Mouse (Mus musculus) kidney, postnatal 0 days (tissue): ENCODE results near the gene Thap8. TPM values are rescaled to one million over a fixed set of nuclear protein-coding genes. Genes with fewer than 3 reads are reported as not detected.
"Not testable (repeated sequence)": the region's sequence is repeated elsewhere in the genome, so short reads cannot be mapped to it uniquely, and the experiment has no call there.

Source experiments
- ATAC-seq: fragments of 200-750 bp; cut with Nextera tagmentation; replicated peaks from 2 replicates; pipeline ENCODE4 v1.8.0; 2017; ENCODE audit warnings: low read depth, moderate number of reproducible peaks, moderate TSS enrichment, moderate library complexity; ENCODE audit not compliant: low FRiP score
- DNase-seq: peaks from one replicate; pipeline ENCODE4 v3.0.0-alpha.2; 2016; ENCODE audit warnings: low spot score
- H3K27ac ChIP-seq: fragments of 300-500 bp; sonication (generic); 2 replicates; pipeline ENCODE4 v1.5.1; 2014; ENCODE audit warnings: mild to moderate bottlenecking
- H3K27me3 ChIP-seq: fragments of 300-500 bp; sonication (generic); 2 replicates; pipeline ENCODE4 v1.6.1; 2014; ENCODE audit warnings: low read length, mixed read lengths; ENCODE audit not compliant: insufficient read depth
- H3K36me3 ChIP-seq: fragments of 300-500 bp; sonication (generic); 2 replicates; pipeline ENCODE4 v1.6.1; 2014; ENCODE audit warnings: low read length, mixed read lengths; ENCODE audit not compliant: insufficient read depth
- H3K4me1 ChIP-seq: fragments of 300-500 bp; sonication (generic); replicated peaks from 2 replicates; pipeline ENCODE4 v1.6.1; 2014; ENCODE audit warnings: antibody characterized with exemption, low read length, mixed read lengths; ENCODE audit not compliant: insufficient read depth
- H3K4me2 ChIP-seq: fragments of 300-500 bp; sonication (generic); 2 replicates; pipeline ENCODE4 v1.6.1; 2014; ENCODE audit warnings: mild to moderate bottlenecking, low read length, moderate library complexity, mixed read lengths
- H3K4me3 ChIP-seq: fragments of 300-500 bp; sonication (generic); replicated peaks from 2 replicates; pipeline ENCODE4 v1.5.1; 2014; ENCODE audit warnings: low read depth, low read length
- H3K9ac ChIP-seq: fragments of 300-500 bp; sonication (generic); 2 replicates; pipeline ENCODE4 v1.6.1; 2014; ENCODE audit warnings: low read depth, low read length
- H3K9me3 ChIP-seq: fragments of 300-500 bp; sonication (generic); replicated peaks from 2 replicates; pipeline ENCODE4 v1.6.1; 2016; ENCODE audit warnings: low read length, inconsistent platforms, mixed read lengths
- CTCF ChIP-seq: IDR thresholded peaks from 2 replicates; pipeline ENCODE4 v1.5.1; 2016; ENCODE audit warnings: antibody characterized with exemption, low read depth, mild to moderate bottlenecking, moderate library complexity
- WGBS: fragments of 180-500 bp; shearing (Covaris S2); extraction: QIAGEN DNeasy Blood & Tissue Kit; methylation state at CpG from one replicate; pipeline ENCODE4 v1.1.7; 2014; 5-methylcytosine and 5-hydroxymethylcytosine counted together
- polyA plus RNA-seq: library from polyadenylated mRNA; unstranded; fragments of >200 nt; fragmentation: Nextera tagmentation; extraction: Ambion mirVana; gene quantifications from 2 replicates; pipeline ENCODE4 v1.2.1, GENCODE M21; 2015

Thap8 gene
- polyA plus RNA-seq, 1 experiment from 2014 or later = 0.11 TPM

DNA sequence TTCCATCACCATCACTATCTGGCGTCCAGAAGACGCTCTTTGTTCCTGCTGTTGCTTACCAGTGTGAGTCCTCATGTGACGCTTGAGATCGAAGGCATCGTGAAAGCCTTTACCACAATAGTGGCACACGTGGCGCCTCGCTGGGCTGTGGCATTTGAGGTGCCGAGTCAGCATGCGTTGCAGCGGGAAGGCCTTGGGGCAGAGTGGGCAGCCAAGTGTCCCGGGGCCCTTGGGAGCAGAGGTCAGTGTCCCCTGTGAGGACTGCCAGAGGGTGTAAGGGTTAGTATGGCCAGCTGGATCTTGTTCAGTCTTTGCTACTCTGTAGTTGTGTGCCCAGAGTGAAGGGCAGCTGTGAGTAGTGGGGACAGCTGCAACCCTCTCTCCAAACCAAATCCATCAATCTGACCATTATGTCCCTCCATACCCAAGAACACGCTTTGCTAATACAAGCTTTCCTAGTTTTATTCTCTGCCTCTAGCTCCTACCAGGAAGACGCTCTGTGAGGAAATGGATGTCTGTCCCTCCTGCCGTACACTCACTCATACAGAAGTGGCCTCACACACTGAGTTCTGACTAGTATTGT, 45.5 kb upstream of the Thap8 start:
- no peak for ATAC-seq
- H3K27ac ChIP-seq = no peak overlapping the region
- H3K27me3 ChIP-seq = no peaks in the 10 kb centered on the region
- H3K9me3 ChIP-seq = no peaks in the 10 kb centered on the region
- H3K9ac ChIP-seq = no peak overlapping the region
- TF ChIP-seq CTCF = no peak
- 83% methylated on average over 15 of the region's 15 CpGs for WGBS
- no peak overlapping the region for H3K4me2 ChIP-seq
- 0 out of 2 replicates have a peak, but pooled peaks cover 4% of the 10 kb centered on the region for H3K36me3 ChIP-seq
- no peak overlapping the region for H3K4me3 ChIP-seq
- peaks cover 10% of the 10 kb centered on the region for H3K4me1 ChIP-seq
- no peak for DNase-seq

DNA sequence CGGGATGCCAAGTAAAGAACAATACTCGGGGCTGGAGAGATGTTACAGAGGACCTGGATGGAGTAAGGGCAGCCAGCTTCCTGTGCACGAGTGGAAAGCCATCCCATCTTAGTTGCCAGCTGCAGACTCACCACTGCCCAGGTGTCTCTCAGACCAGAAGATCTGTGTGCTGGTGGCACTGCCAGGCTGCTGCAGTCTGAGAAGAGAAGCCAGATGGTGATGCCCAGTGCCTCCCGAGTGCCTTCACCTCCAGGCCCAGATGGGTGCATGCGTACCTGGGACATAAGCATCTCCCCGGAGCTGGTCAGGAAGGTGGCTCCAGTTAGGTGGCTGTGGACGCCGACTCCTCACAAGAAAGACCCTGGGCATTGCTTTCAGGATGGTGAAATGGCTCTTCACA, 44.8 kb upstream of the Thap8 start:
- ATAC-seq = no peak
- no peak for DNase-seq
- Histone ChIP-seq H3K27ac (no peak overlapping the region), H3K9me3 (no peaks in the 10 kb centered on the region), H3K4me3 (no peak overlapping the region), H3K4me1 (peaks cover 10% of the 10 kb centered on the region), H3K36me3 (0 out of 2 replicates have a peak, but pooled peaks cover 4% of the 10 kb centered on the region), H3K27me3 (no peaks in the 10 kb centered on the region), H3K9ac (no peak overlapping the region), H3K4me2 (no peak overlapping the region)
- 84% methylated on average over 8 of the region's 8 CpGs for WGBS
- no peak for TF ChIP-seq CTCF

DNA sequence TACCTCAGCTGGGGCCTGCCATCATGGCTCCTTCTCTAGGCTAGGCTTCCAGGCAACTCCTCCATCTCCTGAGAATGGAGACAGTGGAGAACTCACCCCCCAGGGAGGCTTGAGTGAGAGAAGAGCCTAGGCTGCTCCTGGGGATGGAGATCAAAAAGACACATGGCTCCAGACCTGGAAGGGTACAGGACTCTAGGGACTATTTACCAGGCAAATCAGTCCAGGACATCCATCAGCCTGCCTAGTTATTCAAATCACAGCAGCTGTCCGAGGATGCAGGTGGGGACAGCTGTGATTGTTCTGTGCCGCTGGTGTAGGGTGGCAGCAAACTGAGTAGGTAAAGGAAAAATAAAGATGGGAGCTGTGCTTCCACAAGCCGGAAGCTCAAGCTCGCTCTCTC, 44.3 kb upstream of the Thap8 start, which contains the start of gene Ovol3:
Ovol3 (minus strand) TSS at position 101 of the 400 bp plus-strand sequence.
- no peak within 1 kb of the TSS for H3K4me3 ChIP-seq
- H3K4me2 ChIP-seq = no peak within 1 kb of the TSS
- H3K9ac ChIP-seq = no peak within 1 kb of the TSS
- TF ChIP-seq CTCF = no peak
- H3K4me1 ChIP-seq = peaks cover 10% of the 10 kb centered on the region
- 0 out of 2 replicates have a peak, but pooled peaks cover 4% of the 10 kb centered on the region for H3K36me3 ChIP-seq
- DNase-seq = no peak
- H3K27ac ChIP-seq = no peak within 1 kb of the TSS
- WGBS = 84% methylated on average over 4 of the region's 4 CpGs
- H3K9me3 ChIP-seq = no peaks in the 10 kb centered on the region
- H3K27me3 ChIP-seq = no peaks in the 10 kb centered on the region
- ATAC-seq = no peak

DNA sequence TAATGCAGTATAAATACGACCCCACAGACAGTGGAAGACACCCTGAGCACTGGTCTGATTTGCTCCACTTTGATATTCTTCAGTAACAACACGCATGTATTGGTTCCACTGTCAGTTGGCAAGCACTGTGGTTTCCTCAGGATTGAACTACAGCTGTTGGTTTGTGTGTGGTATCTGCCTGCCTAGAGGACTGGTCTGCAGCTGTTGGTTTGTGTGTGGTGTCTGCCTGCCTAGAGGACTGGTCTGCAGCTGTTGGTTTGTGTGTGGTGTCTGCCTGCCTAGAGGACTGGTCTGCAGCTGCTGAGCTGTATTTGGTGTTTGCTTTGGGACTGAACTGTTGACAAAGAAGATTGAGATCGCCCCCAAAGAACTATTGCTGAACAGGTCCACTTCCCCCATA, 42.5 kb upstream of the Thap8 start:
- H3K27me3 ChIP-seq, H3K4me2 ChIP-seq, ATAC-seq, H3K9me3 ChIP-seq, DNase-seq, H3K27ac ChIP-seq, H3K9ac ChIP-seq, H3K4me3 ChIP-seq, H3K36me3 ChIP-seq, H3K4me1 ChIP-seq: not testable (repeated sequence)
- WGBS = 88% methylated on average over 3 of the region's 3 CpGs

DNA sequence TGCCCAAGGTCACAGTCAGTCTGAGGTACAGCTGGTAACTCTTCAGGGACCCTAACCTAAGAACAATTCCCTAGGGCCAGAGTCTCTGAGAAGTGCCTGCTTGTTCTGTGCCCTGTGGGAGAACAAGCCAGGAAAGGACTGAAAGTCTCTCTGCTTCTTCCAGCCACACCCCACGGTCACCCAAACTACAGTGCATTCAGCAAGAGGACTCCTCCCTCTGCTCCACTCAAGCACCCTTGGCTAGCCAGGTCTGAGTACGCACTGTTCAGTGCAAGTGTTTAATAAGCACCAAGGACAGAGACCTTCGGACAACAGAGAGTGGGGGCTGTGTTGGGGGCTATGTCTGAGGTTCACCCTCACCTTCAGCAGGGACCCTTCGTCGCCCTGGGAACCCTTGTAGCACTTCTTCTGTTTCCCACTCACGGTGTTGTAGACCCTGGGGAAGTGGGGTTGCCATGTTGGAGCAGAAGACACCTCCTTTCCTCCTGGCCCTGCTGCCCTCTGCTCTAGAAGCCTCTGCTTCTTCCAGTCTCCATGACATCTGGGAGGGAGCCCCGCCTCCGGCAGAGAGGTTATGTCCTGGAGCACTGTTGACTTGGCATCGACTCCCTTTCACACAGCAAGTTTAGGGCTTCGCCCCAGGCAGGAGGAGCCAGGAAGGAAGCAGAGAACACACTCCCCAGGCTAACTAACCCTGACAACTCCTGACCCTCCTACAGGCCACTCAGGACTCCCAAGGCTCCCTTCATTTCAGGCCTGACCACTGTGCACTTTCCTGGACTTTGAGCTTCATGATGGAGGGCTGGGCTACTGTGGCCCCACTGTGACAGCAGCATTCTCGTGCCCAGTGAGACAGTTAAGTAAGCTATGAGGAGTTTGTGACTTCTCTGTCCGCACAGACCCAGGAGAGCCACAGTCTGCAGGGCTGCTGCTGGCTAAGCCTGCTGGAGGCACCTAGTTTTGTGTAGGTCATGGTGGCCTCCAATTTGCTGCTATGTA, 27.6 kb upstream of the Thap8 start:
- DNase-seq (peak; percentile 1), ATAC-seq (peak; percentile 49; the same call in 1 of the 2 replicates)
- Histone ChIP-seq H3K4me1 (no peaks in the 10 kb centered on the region), H3K4me2 (no peak overlapping the region), H3K27me3 (no peaks in the 10 kb centered on the region), H3K9me3 (no peaks in the 10 kb centered on the region), H3K9ac (no peak overlapping the region), H3K4me3 (no peak overlapping the region), H3K27ac (no peak overlapping the region), H3K36me3 (0 out of 2 replicates have a peak, but pooled peaks cover 11% of the 10 kb centered on the region)
- 80% methylated on average over 12 of the region's 12 CpGs for WGBS
- TF ChIP-seq CTCF = no peak

DNA sequence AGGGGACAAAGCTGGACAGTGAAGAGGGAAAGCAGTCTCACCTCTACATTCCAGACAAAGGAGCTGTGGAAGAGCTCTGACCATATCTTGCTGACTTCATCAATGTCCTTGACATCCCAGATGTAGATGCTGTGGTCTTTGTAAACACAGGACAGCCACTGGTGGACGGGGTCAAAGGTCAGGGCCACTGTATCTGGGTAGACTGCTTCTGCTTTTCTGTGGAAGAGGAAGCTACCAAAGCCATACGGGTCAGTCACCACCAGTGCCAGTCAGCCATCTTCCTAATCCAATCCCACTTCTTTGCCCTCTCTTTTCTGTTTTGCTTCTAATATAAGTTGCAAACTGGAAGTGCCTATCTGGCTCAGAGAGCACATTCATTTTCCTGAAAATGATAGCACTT, 14.9 kb upstream of the Thap8 start:
- Histone ChIP-seq H3K36me3 (no peaks in the 10 kb centered on the region), H3K9me3 (no peaks in the 10 kb centered on the region), H3K4me3 (no peak overlapping the region), H3K27ac (no peak overlapping the region), H3K9ac (no peak overlapping the region), H3K4me1 (no peaks in the 10 kb centered on the region), H3K4me2 (no peak overlapping the region), H3K27me3 (no peaks in the 10 kb centered on the region)
- ATAC-seq = no peak
- DNase-seq = no peak
- TF ChIP-seq CTCF = no peak
- WGBS = 77% methylated on average over 2 of the region's 2 CpGs
